Mouse (Mus musculus) hindbrain, embryonic 10.5 days (tissue): ENCODE measurements around the gene Gm20532. TPM values are rescaled to one million over a fixed set of nuclear protein-coding genes. Genes with fewer than 3 reads are reported as not detected.

Source experiments
- DNase-seq: peaks from one replicate; pipeline ENCODE4 v3.0.0-alpha.2; 2017; ENCODE audit warnings: low spot score
- H3K27ac ChIP-seq: fragments of 300-500 bp; sonication (generic); 2 replicates; pipeline ENCODE4 v1.5.1; 2016; ENCODE audit warnings: mild to moderate bottlenecking, moderate library complexity
- H3K27me3 ChIP-seq: fragments of 300-500 bp; sonication (generic); 2 replicates; pipeline ENCODE4 v1.6.1; 2016; ENCODE audit warnings: mild to moderate bottlenecking; ENCODE audit not compliant: poor library complexity, insufficient read depth, severe bottlenecking
- H3K36me3 ChIP-seq: fragments of 300-500 bp; sonication (generic); 2 replicates; pipeline ENCODE4 v1.6.1; 2016; ENCODE audit warnings: mild to moderate bottlenecking, moderate library complexity
- H3K4me1 ChIP-seq: fragments of 300-500 bp; sonication (generic); replicated peaks from 2 replicates; pipeline ENCODE4 v1.6.1; 2016; ENCODE audit warnings: mild to moderate bottlenecking
- H3K4me3 ChIP-seq: fragments of 300-500 bp; sonication (generic); 2 replicates; pipeline ENCODE4 v1.5.1; 2016; ENCODE audit warnings: mild to moderate bottlenecking, moderate library complexity
- H3K9me3 ChIP-seq: fragments of 300-500 bp; sonication (generic); 2 replicates; pipeline ENCODE4 v1.6.1; 2016; ENCODE audit warnings: mild to moderate bottlenecking, moderate library complexity
- WGBS: fragments of 180-500 bp; shearing (Covaris S2); methylation state at CpG from one replicate; pipeline ENCODE4 v1.1.7; 2016; 5-methylcytosine and 5-hydroxymethylcytosine counted together
- polyA plus RNA-seq: library from polyadenylated mRNA; unstranded; fragments of >200 nt; fragmentation: Nextera tagmentation; extraction: Ambion mirVana; gene quantifications from 2 replicates; pipeline ENCODE4 v1.2.1, GENCODE M21; 2016

The Gm20532 gene
- polyA plus RNA-seq, 1 experiment from 2014 or later, result not detected

DNA sequence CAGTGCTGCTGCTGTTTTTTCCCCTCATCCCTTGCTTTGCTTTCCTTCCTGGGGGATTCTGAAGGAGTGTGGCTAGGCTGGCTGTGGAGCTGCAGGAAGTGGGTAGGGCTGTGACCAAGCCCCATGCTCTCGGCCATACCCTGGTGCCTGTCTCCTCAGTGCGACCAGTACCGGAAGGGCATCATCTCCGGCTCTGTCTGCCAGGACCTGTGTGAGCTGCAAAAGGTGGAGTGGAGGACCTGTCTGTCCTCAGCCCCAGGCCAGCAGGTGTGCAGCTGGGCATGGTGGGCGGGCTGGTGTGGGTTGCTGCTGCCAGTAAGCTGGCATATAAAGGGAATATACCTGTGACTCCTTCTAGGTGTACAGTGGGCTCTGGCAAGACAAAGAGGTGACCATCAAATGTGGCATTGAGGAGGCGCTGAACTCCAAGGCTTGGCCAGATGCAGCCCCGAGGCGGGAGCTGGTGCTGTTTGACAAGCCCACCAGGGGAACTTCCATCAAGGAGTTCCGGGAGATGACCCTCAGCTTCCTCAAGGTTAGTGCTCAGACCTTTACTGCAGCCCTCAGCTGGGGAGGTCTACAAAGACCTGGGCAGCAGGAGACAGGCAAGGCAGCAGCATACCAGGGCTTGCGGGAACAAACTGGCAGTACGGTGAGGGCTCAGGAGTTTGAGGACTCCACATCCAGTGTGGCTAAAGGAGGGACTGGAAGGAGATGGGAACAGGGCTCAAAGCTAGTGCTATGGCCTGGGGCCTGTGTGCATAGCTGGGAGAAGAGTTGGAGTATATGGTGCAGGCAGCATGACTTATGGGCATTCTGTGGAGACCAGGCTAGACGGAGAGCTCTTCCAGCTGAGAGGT lies 48.4 kb downstream of the Gm20532 start:
- H3K4me3 ChIP-seq, result no peak overlapping the region
- H3K27me3 ChIP-seq, result no peaks in the 10 kb centered on the region
- peaks cover 63% of the 10 kb centered on the region for H3K36me3 ChIP-seq
- no peaks in the 10 kb centered on the region for H3K9me3 ChIP-seq
- no peak for DNase-seq
- no peak overlapping the region for H3K27ac ChIP-seq
- peaks cover 61% of the 10 kb centered on the region for H3K4me1 ChIP-seq
- WGBS, result 71% methylated on average over 12 of the region's 12 CpGs

DNA sequence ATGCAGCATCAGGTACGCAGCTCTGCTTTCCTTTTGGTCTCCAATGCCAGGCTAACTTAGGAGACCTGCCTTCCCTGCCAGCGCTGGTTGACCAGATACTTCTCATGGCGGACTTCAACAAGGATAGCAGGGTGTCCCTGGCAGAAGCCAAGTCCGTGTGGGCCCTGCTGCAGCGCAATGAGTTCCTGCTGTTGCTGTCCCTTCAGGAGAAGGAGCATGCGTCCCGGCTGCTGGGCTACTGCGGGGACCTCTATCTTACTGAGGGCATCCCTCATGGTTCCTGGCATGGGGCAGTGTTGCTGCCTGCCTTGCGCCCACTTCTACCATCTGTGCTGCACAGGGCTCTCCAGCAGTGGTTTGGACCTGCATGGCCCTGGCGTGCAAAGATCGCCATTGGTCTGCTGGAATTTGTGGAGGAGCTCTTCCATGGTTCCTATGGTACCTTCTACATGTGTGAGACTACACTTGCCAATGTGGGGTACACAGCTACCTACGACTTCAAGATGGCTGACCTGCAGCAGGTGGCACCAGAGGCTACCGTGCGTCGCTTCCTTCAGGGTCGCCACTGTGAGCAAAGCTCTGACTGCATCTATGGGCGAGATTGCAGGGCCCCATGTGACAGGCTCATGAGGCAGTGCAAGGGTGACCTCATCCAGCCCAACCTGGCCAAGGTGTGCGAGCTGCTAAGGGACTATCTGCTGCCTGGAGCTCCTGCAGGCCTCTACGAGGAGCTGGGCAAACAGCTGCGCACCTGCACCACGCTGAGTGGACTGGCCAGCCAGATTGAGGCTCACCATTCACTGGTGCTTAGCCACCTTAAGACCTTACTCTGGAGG lies 49.3 kb downstream of the Gm20532 start:
- Histone ChIP-seq H3K4me1 (peaks cover 61% of the 10 kb centered on the region), H3K27ac (no peak overlapping the region), H3K4me3 (no peak overlapping the region), H3K27me3 (no peaks in the 10 kb centered on the region), H3K36me3 (peaks cover 63% of the 10 kb centered on the region), H3K9me3 (no peaks in the 10 kb centered on the region)
- 76% methylated on average over 21 of the region's 21 CpGs for WGBS
- no peak for DNase-seq

DNA sequence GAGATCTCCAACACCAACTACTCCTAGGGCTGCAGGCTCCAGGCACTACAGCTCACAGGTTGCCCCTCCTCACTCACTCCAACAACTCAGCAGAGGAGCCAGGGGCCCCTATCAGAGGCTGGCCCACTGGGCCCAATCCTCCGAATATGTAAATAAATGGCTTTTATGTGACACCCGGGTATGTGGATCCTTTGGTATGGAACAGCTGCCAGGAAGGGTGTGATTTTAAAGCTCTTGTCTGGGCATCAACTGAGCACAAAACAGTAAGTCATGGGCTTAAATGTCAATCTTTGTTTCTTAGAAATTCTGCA lies 49.8 kb downstream of the Gm20532 start:
- H3K27ac ChIP-seq, result no peak overlapping the region
- H3K9me3 ChIP-seq, result no peaks in the 10 kb centered on the region
- 75% methylated on average over 2 of the region's 2 CpGs for WGBS
- H3K27me3 ChIP-seq, result no peaks in the 10 kb centered on the region
- H3K4me3 ChIP-seq, result no peak overlapping the region
- peaks cover 63% of the 10 kb centered on the region for H3K36me3 ChIP-seq
- peaks cover 57% of the 10 kb centered on the region for H3K4me1 ChIP-seq
- no peak for DNase-seq

DNA sequence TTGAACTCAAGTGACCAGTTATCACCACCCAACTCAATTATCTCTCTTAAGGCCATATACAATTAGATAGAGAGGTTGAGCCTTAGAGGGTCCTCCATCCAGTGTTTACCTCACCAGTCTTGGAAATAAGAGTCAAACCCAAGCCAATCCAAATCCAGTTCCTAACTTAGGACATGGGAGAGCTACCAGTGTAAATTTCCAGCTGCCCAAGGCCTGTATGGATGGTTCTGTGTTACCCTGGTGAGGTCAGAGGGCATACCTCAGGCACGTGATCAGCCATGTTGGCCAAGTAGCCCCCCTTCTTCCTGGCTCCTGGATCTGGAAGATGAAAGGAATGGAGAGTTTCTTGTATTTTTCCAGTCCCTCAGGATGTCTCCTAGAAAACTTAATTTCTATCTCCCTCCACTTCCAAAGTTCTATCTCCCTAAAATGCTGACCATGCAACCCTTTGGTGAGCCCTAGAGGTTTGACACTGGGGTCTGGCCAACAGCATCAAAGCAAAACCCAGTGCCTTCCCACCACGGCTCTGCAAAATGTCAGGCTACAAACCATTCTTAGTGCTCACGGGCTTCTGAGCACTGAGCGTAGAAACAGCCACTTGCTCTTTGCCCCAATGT lies 51.0 kb downstream of the Gm20532 start:
- Histone ChIP-seq H3K9me3 (no peaks in the 10 kb centered on the region), H3K27ac (no peak overlapping the region), H3K27me3 (no peaks in the 10 kb centered on the region), H3K4me1 (peaks cover 57% of the 10 kb centered on the region), H3K36me3 (peaks cover 63% of the 10 kb centered on the region), H3K4me3 (peak overlapping the region; percentile 98; the same call in 1 of the 2 replicates)
- DNase-seq, result no peak
- WGBS, result 87% methylated on average over 4 of the region's 4 CpGs

DNA sequence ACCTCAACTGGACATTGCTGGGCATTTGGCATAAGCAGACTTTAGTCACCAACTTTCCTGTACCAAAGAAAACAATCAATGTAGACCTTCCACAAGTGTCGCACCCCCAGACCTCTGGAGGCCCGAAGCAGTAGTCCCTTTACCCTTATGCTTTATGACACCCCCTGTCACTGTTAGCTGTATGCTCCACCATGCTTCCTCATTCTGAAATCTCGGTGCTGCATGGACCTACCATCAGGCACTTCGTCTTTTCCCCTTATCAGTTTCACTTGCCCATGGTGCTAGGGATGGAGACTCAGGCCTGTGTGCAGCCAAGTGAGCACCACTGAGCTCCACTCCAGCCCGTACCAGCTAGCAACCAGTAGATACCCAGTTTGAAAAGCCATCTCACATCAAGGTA lies 51.6 kb downstream of the Gm20532 start:
- Histone ChIP-seq H3K4me3 (peak overlapping the region; percentile 98), H3K36me3 (peaks cover 60% of the 10 kb centered on the region), H3K4me1 (peaks cover 52% of the 10 kb centered on the region), H3K9me3 (no peaks in the 10 kb centered on the region), H3K27me3 (no peaks in the 10 kb centered on the region), H3K27ac (peak overlapping the region; percentile 51; the same call in 1 of the 2 replicates)
- WGBS, result 89% methylated on average over 5 of the region's 5 CpGs
- no peak for DNase-seq

DNA sequence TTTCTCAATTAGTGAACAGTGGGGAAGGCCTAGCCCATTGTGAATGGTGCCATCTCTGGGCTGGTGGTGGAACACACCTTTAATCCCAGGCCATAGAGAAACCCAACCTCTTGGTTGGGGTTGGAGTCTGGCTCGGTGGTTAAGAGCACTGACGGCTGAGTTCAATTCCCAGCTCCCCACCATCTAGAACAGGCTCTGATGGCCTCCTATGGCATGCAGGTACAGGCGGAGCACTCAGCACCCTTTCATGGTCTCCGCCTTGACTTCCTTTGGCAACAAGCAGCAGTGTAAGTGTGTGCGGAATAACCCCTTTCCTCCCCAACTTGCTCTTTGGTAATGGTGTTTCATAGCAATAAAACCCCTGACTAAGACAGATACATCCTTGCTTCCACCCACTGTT lies 52.1 kb downstream of the Gm20532 start:
- H3K27ac ChIP-seq, result 0 out of 2 replicates have a peak overlapping the region, but pooled peaks have one; percentile 99

DNA sequence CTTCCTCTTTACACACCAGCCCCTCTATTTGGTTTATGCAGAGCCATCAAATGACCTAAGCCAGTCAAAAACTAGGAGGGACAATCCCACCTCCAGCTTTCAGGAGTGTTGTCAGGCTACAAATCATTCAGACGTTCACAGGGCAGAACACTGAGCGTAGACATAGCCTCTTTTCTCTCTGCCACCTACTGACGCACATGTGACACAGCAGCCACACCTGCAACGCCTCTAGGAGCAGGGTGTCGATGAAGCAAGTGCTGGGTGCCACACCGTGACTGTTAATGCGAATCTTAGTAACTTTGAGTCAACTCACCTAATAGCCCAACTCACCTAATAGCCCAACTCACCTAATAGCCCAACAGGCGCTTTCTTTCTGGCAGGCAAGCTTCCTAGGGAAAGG lies 52.6 kb downstream of the Gm20532 start:
- Histone ChIP-seq H3K27ac (peak overlapping the region; percentile 99), H3K27me3 (no peaks in the 10 kb centered on the region), H3K4me1 (peaks cover 45% of the 10 kb centered on the region), H3K4me3 (peak overlapping the region; percentile 98), H3K9me3 (no peaks in the 10 kb centered on the region), H3K36me3 (peaks cover 50% of the 10 kb centered on the region)
- WGBS, result 17% methylated on average over 8 of the region's 8 CpGs
- peak; percentile 47 for DNase-seq

More for the DNA sequence above, 52.1 kb downstream of the Gm20532 start:
- 76% methylated on average over 5 of the region's 5 CpGs for WGBS
- H3K4me1 ChIP-seq, result peaks cover 48% of the 10 kb centered on the region
- no peak for DNase-seq
- peaks cover 55% of the 10 kb centered on the region for H3K36me3 ChIP-seq
- no peaks in the 10 kb centered on the region for H3K27me3 ChIP-seq
- no peaks in the 10 kb centered on the region for H3K9me3 ChIP-seq
- H3K4me3 ChIP-seq, result peak overlapping the region; percentile 98

DNA sequence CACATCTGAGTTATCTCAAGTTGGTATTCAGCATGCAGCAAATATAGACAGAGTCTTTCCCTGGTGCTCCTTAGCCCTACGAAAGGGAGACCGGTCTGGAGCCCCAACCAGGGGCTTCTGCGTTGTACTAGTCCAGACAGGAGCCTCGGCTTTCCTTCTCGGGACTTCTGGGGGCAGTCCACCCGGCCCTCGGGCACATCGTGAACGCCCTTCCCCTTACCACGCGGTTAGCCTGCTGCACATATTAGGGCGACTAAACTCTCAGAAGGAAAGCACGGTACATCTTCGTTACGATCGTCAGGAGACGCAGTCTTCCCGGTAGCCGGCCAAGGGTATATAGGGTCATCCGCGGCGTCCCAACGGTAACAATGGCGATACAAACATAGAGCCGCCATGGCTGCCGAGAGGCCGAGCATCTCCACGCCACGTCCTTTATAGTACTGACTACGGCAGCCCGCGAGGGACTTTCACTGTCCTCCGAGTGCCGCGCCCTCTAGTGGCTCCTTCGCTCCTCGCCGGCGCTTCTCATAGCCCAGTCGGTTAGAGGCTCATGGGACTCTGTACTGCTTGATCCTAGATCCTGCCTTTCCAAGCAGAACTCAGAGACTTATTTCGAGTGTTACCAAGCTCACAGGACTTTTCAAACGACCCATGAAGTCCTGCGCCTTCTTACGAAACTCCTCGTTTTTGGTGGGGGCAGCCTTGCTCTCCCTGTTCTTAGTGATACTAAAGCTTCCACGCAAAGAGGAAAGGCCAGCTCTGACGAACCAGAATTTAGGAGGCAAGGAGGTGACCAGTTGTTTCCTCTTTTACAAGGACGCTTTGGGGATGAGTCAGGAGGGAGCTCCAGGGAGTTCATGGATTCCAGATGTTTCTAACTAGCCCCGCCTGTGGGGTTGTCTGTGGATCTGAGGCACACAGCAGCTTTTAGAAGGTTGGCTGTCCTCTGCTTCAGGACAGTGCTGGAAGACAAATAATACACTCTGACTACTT lies 53.7 kb downstream of the Gm20532 start:
- H3K4me3 ChIP-seq, result peak overlapping the region; percentile 98
- peaks cover 35% of the 10 kb centered on the region for H3K4me1 ChIP-seq
- H3K36me3 ChIP-seq, result peaks cover 40% of the 10 kb centered on the region
- no peaks in the 10 kb centered on the region for H3K9me3 ChIP-seq
- DNase-seq, result peak; percentile 96
- H3K27me3 ChIP-seq, result no peaks in the 10 kb centered on the region
- 5% methylated on average over 49 of the region's 49 CpGs for WGBS
- H3K27ac ChIP-seq, result peak overlapping the region; percentile 99

DNA sequence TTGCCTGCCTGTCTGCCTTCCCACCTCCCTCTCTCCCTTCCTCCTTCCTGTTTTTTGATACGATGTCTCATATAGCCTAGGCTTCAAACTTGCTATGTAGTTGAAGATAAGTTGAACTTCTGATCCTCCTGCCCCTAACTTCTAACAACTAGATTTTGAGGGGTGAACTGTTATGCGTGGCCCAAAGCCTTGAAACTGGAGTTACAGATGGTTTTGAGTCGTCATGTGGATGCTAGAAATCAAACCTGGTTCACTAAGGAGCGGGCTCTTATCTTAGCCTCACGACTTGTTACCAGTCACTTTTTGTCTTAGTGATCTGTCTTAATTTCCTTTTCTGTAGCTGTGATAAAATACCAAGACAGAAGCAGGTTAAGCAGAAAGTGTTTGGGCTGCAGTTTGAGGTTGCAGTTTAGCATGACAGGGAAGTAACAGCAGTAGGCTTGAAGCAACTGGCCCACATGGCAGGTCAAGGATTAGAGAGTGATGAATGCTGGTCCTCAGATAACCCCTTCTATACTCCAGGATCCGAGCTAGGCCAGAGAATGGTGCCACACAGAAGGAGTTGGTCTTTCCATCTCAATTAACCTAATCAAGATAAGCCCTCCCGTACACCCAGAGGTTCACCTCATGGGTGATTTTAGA lies 54.7 kb downstream of the Gm20532 start:
- WGBS, result 86% methylated on average over 7 of the region's 7 CpGs
- Histone ChIP-seq H3K9me3 (no peaks in the 10 kb centered on the region), H3K27me3 (no peaks in the 10 kb centered on the region), H3K4me3 (0 out of 2 replicates have a peak overlapping the region, but pooled peaks have one; percentile 98), H3K4me1 (peaks cover 31% of the 10 kb centered on the region), H3K27ac (no peak overlapping the region), H3K36me3 (peaks cover 30% of the 10 kb centered on the region)
- DNase-seq, result no peak

DNA sequence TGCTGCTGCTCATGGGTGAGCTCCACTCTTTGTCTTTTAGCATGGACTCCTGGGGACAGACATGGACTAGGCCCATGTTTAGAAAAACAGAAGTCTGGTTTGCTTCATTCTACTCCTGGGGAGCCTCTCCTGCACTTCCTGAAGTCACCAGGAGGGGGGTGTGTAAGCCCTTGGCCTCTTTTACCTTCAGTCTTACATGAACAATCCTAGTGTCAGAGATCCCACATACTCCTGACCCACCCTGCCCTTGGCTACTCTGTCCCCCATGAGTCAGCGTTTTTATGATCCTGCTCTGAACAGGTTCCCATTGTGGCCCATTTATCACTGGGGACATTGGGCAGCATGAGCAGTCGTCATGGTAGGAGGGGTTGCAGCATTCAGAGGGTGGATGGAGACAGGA lies 57.5 kb downstream of the Gm20532 start:
- no peaks in the 10 kb centered on the region for H3K27me3 ChIP-seq
- peaks cover 2% of the 10 kb centered on the region; the same call in 1 of the 2 replicates for H3K36me3 ChIP-seq
- no peak overlapping the region for H3K27ac ChIP-seq
- peak; percentile 66 for DNase-seq
- no peaks in the 10 kb centered on the region for H3K9me3 ChIP-seq
- H3K4me1 ChIP-seq, result peaks cover 13% of the 10 kb centered on the region
- 70% methylated on average over 2 of the region's 2 CpGs for WGBS
- H3K4me3 ChIP-seq, result no peak overlapping the region

DNA sequence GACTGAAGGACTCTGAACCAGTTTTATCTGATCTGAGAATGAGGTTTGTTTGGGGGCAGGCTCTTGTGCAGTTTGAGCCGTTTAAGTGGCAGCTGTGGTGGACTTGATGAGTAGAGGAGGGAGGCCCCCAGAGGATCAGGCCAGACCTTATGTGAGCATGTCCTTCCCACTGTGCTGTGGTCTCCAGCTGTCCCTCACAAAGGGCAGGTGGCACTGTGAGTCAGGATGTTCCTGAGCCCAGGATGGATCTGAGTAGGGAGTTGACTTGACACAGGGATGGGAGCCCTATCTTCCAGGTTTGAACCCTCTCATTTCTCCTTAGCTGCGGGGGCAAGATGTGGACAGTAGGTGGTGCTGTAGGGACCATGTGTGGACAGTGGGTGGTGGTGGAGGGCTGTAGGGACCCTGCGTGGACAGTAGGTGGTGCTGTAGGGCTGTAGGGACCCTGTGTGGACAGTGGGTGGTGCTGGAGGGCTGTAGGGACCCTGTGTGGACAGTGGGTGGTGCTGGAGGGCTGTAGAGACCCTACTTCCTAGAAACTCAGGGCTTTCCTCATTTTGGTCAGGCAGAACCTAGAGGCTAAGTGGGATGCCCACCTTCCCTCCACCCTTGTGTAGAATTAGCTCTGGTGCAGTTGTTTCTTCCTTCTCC lies 60.3 kb downstream of the Gm20532 start:
- Histone ChIP-seq H3K27me3 (no peaks in the 10 kb centered on the region), H3K4me3 (peak overlapping the region; percentile 20; the same call in 1 of the 2 replicates), H3K27ac (no peak overlapping the region), H3K9me3 (no peaks in the 10 kb centered on the region), H3K4me1 (peaks cover 2% of the 10 kb centered on the region; the same call in 1 of the 2 replicates), H3K36me3 (no peaks in the 10 kb centered on the region)
- WGBS, result 33% methylated on average over 3 of the region's 3 CpGs
- peak; percentile 91 for DNase-seq
